ENCODE assay signal across 8 mouse cellular contexts in genomic region chr13:23369421-23369765, GRCm38 (mm10). TPM values are rescaled to one million over a fixed set of nuclear protein-coding genes. Genes with fewer than 3 reads are reported as not detected.
DNase-seq lines count a peak whose midpoint lies in the region; ATAC-seq and TF ChIP-seq lines count a peak whose summit lies in the region.

No protein-coding gene starts in this region.

- peak overlapping the region; percentile 58 for H3K9ac ChIP-seq in embryonic facial prominence, embryonic 15.5 days
- H3K9ac ChIP-seq in intestine, postnatal 0 days (ENCODE audit: low read depth, low read length) = peak overlapping the region; percentile 66
- peak overlapping the region; percentile 88 for H3K9ac ChIP-seq in neural tube, embryonic 13.5 days

- H3K36me3 ChIP-seq in embryonic facial prominence, embryonic 15.5 days = no peaks in the 10 kb centered on the region; the same call in 1 of the 2 replicates
- H3K36me3 ChIP-seq in intestine, postnatal 0 days (ENCODE audit: control insufficient read depth, insufficient read depth) = no peaks in the 10 kb centered on the region
- H3K36me3 ChIP-seq in neural tube, embryonic 13.5 days = peaks cover 6% of the 10 kb centered on the region; the same call in 1 of the 2 replicates

- H3K4me3 ChIP-seq in lung, adult 2 months (replicated peaks; ENCODE audit: extremely low read depth, low read depth, low read length) = peak overlapping the region; percentile 51
- H3K4me3 ChIP-seq in embryonic facial prominence, embryonic 15.5 days (replicated peaks) = peak overlapping the region; percentile 86
- H3K4me3 ChIP-seq in intestine, postnatal 0 days (ENCODE audit: low read depth, low read length) = peak overlapping the region; percentile 88
- peak overlapping the region; percentile 82 for H3K4me3 ChIP-seq in neural tube, embryonic 13.5 days

- H3K9me3 ChIP-seq in embryonic facial prominence, embryonic 15.5 days (replicated peaks) = no peaks in the 10 kb centered on the region
- no peaks in the 10 kb centered on the region for H3K9me3 ChIP-seq in intestine, postnatal 0 days (ENCODE audit: control insufficient read depth)
- H3K9me3 ChIP-seq in neural tube, embryonic 13.5 days = no peaks in the 10 kb centered on the region

- 0% methylated on average over 10 of the region's 10 CpGs for WGBS in lung, adult 2 months
- 0% methylated on average over 10 of the region's 10 CpGs for WGBS in embryonic facial prominence, embryonic 15.5 days
- 0% methylated on average over 10 of the region's 10 CpGs for WGBS in intestine, postnatal 0 days
- 0% methylated on average over 10 of the region's 10 CpGs for WGBS in neural tube, embryonic 13.5 days

- TF ChIP-seq CTCF in lung, adult 2 months (IDR thresholded peaks at IDR 0.05; ENCODE audit: insufficient read depth, low read length) = no peak
- no peak for TF ChIP-seq CTCF in intestine, postnatal 0 days (IDR thresholded peaks at IDR 0.05; ENCODE audit: low read depth)

- no peaks in the 10 kb centered on the region for H3K27me3 ChIP-seq in embryonic facial prominence, embryonic 15.5 days
- no peaks in the 10 kb centered on the region for H3K27me3 ChIP-seq in intestine, postnatal 0 days (replicated peaks; ENCODE audit: control insufficient read depth, insufficient read depth, low read length)
- H3K27me3 ChIP-seq in neural tube, embryonic 13.5 days = no peaks in the 10 kb centered on the region

- peak overlapping the region; percentile 96 for H3K27ac ChIP-seq in embryonic facial prominence, embryonic 15.5 days (replicated peaks)
- H3K27ac ChIP-seq in intestine, postnatal 0 days (ENCODE audit: low read depth, low read length) = peak overlapping the region; percentile 75
- peak overlapping the region; percentile 95 for H3K27ac ChIP-seq in neural tube, embryonic 13.5 days (replicated peaks)

- no peak for ATAC-seq in embryonic facial prominence, embryonic 15.5 days (ENCODE audit: insufficient number of reproducible peaks, low FRiP score, low TSS enrichment, low read depth)
- peak; percentile 44 for ATAC-seq in intestine, postnatal 0 days
- peak; percentile 51 for ATAC-seq in neural tube, embryonic 13.5 days (ENCODE audit: low read depth)

- peaks cover 2% of the 10 kb centered on the region; the same call in 1 of the 2 replicates for H3K4me1 ChIP-seq in lung, adult 2 months (ENCODE audit: control insufficient read depth, insufficient read depth, low read length)
- peaks cover 13% of the 10 kb centered on the region for H3K4me1 ChIP-seq in embryonic facial prominence, embryonic 15.5 days
- no peaks in the 10 kb centered on the region for H3K4me1 ChIP-seq in intestine, postnatal 0 days (replicated peaks; ENCODE audit: control insufficient read depth, insufficient read depth, low read length)
- peaks cover 34% of the 10 kb centered on the region for H3K4me1 ChIP-seq in neural tube, embryonic 13.5 days (replicated peaks)

- peak overlapping the region; percentile 65 for H3K4me2 ChIP-seq in embryonic facial prominence, embryonic 15.5 days (replicated peaks)
- H3K4me2 ChIP-seq in intestine, postnatal 0 days (replicated peaks; ENCODE audit: low read depth) = peak overlapping the region; percentile 81
- H3K4me2 ChIP-seq in neural tube, embryonic 13.5 days = peak overlapping the region; percentile 83

- DNase-seq in lung, adult 2 months = no peak
- no peak for DNase-seq in lung, adult 18-20 months
- no peak for DNase-seq in urinary bladder, adult 18-20 months (ENCODE audit: low spot score in 2 of 2)
- DNase-seq in adrenal gland, postnatal 10 days = no peak
- DNase-seq in kidney, adult 18-20 months = no peak

- TF ChIP-seq POLR2A in lung, adult 2 months (IDR thresholded peaks at IDR 0.05; ENCODE audit: borderline replicate concordance, extremely low read depth, low read depth, low read length) = no peak

RNA-seq across cellular contexts. Expression of gene Zfp322a, which starts 0.4 kb away (rescaled TPM):
- 1.4 and 2.4 TPM in 2 replicates for polyA plus RNA-seq in lung, adult 2 months (2012; rRNA removed)
- polyA plus RNA-seq in embryonic facial prominence, embryonic 15.5 days (2015; fragmentation: Nextera tagmentation; extraction: Ambion mirVana) = 38.5 and 43.1 TPM in 2 replicates
- polyA plus RNA-seq in intestine, postnatal 0 days (2015; fragmentation: Nextera tagmentation; extraction: Ambion mirVana) = 15.6 and 17.2 TPM in 2 replicates
- polyA plus RNA-seq in neural tube, embryonic 13.5 days (2015; fragmentation: Nextera tagmentation; extraction: Ambion mirVana) = 51.6 and 60.7 TPM in 2 replicates
- 10 to 100 TPM; 18.9 to 26.9 TPM for total RNA-seq in adrenal gland, postnatal 10 days (2021)

RNA-seq across cellular contexts. Expression of gene Abt1, which starts 54.3 kb away (rescaled TPM):
- 2.7 and 3.3 TPM in 2 replicates for polyA plus RNA-seq in lung, adult 2 months (2012; rRNA removed)
- polyA plus RNA-seq in embryonic facial prominence, embryonic 15.5 days (2015; fragmentation: Nextera tagmentation; extraction: Ambion mirVana) = 12.2 and 12.7 TPM in 2 replicates
- polyA plus RNA-seq in intestine, postnatal 0 days (2015; fragmentation: Nextera tagmentation; extraction: Ambion mirVana) = 5.1 and 5.6 TPM in 2 replicates
- polyA plus RNA-seq in neural tube, embryonic 13.5 days (2015; fragmentation: Nextera tagmentation; extraction: Ambion mirVana) = 9.5 and 10.3 TPM in 2 replicates
- total RNA-seq in adrenal gland, postnatal 10 days (2021) = 1 to 10 TPM; 6.1 to 7.1 TPM
